Mouse (Mus musculus) liver, embryonic 14.5 days (tissue): ENCODE measurements at regions not wholly inside any gene's neighbourhood (a gene's known extent, or its start where the extent isn't known, plus 50 kb on each side); places are given as distances from the start of the nearest gene placed in this dataset.

Experiments used
- CTCF ChIP-seq: IDR thresholded peaks from 2 replicates; pipeline ENCODE4 v1.5.1; 2016; ENCODE audit warnings: antibody characterized with exemption, low read depth, control low read depth
- EP300 ChIP-seq: IDR thresholded peaks from 2 replicates; pipeline ENCODE4 v1.6.1; 2016; ENCODE audit warnings: antibody characterized with exemption, low read depth

GRCm38 (mm10) chr9:91151893-91152292 is 210.3 kb upstream of the Zic4 start:
- TF ChIP-seq CTCF (no peak), EP300 (no peak)
